Mouse (Mus musculus) right cerebral cortex, postnatal 25 days (tissue): ENCODE measurements at regions not wholly inside any gene's neighbourhood (a gene's known extent, or its start where the extent isn't known, plus 50 kb on each side); places are given as distances from the start of the nearest gene placed in this dataset.

ENCODE experiments used
- DNase-seq: peaks from one replicate; pipeline ENCODE4 v3.0.0; 2022

DNA sequence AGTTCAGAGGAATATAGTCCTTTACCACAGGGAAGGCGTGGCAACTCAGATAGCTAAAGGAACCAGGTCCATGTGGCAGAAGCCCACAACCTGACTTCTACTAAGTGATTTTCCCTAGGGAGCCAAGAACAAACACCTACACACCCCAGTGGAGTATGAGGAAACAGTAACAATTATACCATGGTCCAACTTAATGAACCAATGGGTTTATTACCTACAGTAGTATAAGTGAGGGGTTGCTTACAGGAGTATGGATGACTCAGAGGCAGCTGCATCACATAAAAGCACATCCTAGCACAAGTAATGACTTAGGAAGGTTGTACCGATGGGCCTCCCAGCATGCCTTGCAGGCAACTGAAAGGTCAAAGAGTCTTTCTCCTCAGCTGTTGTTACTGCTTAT, 98.7 kb upstream of the Cul1 start:
- no peak for DNase-seq

DNA sequence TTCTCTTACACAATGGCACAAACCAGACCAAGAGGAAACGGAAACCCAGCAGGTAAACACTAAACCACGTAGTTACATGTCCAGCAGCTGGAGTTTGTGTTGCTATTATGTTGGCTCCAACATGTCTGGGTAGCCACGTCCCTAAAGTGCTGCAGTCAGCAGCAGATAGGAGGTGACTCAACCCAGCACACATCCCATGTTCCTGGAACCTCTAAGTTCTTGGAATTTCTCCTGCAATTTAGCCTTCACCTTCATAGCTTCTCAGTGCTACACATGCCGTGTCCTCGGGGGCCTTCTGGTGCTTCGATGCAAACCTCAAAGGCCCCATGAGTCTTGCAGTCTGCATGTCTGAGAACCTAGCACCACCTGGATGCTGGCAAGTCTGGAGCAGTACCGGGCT, 97.7 kb upstream of the Cul1 start:
- DNase-seq = no peak

DNA sequence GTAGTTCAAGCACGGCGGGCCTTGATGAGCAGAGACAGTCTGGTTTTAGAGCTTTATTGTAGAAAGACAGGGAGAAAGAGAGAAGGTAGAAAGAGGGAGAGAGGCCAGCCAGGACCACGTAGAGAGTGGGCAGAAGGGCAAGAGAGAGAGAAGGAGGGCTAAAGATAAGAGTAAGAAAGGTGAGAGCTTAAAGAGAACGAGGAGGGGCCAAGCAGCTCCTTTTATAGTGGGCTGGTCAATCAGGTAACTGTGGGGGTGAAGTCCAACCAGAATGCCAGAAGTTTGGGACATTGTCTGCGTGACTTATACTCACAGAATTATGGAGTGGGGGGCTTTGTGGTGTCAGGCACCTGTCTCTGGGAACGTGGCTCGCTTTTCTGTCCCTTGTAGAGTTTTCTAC, 96.7 kb upstream of the Cul1 start:
- no peak for DNase-seq

DNA sequence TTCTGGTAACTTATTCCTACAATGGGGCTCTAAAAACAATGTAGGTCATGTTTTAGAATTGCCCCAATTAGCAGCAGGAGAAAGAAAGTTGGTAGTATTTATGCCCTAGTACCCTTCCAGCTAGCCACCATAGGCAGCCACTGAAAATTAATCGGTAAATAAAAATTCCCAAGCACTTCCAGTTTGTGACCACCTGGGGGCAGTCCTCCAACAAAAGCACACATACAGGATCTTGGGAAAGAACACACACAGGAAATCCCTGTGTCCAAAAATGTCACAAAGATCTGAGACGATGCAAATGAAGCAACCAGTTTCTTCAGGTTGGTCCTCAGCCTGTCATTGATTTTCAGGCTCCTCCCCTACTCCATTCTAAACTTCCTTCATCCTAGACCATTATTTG, 94.5 kb upstream of the Cul1 start:
- no peak for DNase-seq

DNA sequence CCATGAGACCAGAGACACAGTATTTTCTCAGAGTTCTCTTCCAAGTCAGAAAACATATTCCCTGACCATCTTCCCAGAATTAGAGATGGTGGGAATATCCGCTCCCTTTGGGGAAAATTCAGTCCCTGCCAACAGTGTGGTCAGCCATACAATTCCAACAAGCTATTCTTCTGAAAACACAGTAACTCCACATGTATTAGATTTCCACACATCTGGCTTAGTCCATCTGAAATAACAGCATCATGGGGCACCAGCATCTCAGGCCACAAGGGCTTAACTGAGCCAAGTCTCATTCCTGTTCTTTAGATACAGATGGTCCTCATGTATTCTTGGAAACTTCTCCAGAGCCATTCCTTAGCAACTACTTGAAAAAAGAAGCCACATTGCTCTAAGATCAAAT, 89.2 kb upstream of the Cul1 start:
- DNase-seq = no peak

DNA sequence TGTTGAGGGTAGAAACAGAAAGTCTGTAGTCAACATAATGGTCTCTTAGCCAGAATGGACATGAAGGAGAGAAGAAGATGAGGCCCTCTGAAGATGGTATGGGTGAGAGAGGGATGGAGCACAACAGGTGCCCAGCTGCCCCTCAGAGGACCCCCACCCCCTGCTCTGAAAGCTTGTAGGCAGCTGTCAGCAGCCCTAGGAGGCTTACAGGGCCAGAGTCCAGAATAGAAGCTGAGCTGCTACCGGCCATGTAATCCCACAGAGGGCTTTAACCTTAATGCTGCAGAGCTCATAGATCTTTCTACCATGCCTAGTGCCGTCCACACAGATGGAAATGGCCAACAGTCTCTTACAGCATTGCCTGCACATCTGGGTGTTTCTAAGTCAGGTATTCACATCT, 88.6 kb upstream of the Cul1 start:
- DNase-seq = no peak

DNA sequence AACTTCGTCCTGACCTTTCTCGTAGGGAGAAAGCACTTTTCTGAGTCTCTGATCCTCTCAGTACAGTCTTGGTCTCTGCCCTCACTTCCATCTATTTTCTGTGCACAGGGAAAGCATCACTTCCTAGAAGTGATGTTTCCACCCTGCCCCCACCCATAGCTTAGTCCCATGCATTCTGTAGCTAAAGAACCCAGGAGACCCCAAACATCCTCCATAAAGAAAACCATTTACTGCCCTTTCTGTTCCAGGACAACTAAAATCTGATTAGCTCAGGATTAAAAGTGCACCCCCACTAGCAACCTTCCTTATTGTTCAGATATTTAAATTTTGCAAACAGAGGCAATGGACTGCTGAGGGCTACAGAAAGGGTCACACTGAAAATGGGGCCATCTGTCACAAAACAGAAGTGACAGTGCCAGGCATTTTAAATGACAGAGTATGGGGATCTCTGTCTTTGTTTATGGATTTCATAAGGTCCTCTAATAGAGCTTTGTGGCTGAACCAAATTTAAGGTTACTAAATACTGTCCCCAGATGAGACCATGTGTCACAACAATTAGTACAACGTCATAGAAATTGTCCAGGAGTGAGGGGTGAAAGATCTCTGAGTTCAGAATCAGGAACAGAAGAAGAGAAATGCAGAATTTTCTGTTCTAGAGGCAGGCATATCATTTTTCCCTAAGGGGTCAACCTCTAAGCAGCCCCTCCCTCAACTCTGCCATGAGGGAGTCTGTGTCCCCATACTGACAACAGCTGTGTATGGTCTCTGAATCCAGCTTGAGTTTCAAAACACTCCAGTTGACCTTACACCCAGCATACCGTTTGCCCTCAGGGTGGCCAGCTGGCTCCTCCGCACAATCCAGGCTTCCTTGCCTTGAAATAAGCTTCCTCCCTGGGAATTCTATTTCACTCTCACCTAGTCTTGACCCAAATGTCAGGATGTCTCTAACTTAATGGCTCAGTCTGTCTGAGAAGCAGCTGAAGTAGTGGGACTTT, 87.2 kb upstream of the Cul1 start:
- DNase-seq = no peak

DNA sequence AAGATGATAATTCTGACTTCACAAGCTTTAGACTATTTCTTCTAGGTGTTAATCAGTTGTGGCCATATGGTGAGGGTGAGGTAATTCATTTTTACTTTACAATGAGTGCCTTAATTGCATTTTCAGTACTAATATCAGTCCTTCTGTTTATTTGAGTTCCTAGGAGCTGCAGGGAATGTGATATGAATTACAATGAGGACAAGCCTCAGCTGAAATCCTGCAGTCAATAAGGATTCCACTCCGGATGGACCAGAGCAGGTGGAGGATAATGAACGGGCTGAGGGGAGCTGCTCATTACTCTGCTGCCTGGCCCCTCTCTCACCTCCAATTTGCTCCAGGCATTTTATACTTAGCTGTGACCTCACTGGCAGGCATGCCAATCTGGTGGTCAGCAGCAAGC, 85.7 kb upstream of the Cul1 start:
- no peak for DNase-seq

DNA sequence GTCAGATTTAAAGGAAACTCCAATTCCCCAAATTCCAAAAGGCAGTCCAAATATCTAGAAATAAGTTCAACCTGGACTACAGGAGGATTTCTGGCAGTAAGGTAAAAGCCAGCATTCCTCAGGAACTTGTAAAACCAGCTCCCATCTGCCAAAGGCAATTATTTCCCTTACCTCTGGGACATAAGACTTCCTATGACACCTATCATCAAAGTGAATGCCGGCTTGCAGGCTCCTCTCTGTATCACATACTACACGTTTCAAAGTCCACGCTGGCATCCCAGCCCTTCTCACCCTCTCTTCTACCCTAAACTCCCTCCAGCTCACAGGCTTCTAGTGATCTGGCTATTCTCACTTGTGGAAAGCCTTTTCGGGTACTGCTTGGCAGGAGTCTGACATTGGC, 77.5 kb upstream of the Cul1 start:
- no peak for DNase-seq

DNA sequence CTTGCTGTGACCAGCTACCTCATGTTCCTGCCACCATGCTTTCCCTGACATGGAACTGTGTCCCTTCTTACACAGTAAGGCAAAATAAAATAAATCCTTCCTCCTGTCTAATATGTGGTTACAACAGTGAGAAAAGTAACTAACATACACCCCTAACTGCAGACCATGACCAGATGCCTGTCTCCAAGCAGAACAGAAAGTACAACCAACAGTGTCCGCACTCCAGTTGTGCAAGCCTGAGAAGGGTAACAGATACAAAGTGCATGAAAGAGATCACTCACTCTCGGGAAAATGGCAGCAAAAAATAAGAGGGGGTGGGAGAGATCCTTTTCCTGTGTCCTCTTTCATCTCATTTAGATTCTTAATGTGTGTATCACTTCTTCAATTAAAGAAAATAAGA, 71.7 kb upstream of the Cul1 start:
- no peak for DNase-seq

DNA sequence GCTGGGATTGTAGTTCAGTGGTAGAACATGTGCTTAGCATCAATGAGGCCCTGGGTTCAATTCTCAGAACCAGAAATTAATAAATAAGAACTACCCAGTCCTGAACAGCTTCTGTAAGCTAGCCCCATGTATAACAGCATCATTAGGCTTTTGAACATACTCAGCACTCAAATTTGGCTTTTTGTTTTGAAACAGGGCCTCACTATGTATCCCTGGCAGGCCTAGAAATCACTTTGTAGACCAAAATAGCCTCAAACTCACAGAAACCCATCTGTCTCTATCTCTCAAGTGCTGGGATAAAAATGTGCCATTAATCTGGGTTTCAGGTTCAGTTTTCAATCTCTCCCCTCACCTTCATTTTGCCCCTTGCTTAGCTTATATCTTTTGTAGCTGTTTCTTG, 66.6 kb upstream of the Cul1 start:
- DNase-seq = no peak

DNA sequence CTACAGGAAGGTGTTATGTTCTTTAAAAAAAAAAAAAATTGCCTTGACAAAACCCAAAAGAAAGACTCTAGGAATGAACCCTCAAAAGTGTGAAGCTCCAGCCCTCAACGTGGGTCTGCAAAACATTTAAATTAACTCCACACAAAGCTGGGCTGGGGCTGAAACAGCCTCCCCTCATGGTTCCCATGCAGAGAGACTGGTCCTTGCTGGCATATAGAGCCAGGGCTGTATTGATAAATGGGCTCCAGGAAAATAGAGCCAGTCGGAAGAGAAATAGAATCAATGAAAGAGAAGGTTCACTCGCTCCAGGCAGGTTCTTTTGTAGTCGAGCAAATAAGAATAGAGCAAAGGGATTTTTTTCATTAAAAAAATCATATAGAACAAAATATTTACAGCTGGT, 63.3 kb upstream of the Cul1 start:
- DNase-seq = no peak

DNA sequence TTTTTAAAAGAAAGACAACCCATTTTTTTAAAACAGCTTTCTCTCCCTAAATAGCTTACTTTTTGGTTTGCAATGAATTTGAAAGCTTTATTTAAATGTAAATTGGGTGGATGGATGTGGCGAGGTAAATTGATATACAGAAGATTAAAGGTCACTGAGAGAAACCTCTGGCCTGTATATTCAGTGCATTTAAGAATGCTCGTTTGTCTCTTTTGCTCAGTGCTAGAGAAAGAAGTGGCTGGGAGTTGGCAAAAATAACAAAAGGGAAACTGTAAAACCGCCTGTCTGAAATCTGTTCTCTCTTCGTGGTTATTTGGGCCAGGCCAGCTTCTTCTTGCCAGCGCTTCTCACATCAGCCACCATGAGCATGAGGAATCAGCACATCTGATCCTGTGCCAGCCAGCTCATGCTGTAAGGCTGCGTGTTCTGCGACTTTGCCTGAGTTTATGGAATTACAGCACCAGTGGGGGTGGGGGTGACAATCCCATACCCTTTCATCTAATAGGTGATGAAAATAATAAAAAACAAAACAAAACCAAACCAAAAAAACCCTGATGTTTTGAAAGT, 62.7 kb upstream of the Cul1 start:
- DNase-seq = peak; percentile 52

DNA sequence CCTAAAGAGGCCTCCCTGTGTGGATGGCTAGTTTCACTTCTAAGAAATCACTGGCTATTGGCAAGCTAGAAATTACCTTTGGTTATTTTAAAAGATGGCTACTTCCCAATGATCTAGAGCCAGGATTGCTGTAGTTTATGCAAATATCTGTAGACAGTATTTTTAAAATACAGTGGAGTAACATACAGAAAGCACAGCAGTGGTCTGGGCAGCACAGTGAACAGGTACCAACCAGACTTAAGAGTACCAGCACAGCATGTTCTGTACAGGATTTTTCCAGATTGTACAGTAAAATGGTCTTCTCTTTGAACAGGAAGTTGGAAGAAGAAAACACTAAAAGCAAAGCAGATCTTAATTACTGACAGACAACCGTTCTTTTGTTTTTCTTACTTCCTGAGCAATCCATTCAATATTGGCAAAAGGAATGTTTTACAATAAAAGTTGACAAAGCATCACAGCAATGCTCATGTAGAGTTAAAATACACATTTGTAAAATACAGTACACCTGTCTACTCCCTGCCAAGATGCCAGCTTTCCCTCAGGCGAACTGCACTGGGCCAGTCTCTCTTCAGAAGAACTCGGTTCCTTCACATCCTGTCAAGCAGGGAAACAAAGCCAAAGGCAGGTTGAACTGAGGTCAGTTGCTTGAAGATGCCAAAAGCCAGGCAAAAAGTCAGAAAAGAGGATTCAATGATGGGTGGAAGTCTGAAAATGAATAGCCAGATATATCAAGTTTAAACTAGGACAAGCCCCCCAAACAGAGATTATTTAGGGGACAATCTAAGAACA, 62.0 kb upstream of the Cul1 start:
- DNase-seq = no peak

DNA sequence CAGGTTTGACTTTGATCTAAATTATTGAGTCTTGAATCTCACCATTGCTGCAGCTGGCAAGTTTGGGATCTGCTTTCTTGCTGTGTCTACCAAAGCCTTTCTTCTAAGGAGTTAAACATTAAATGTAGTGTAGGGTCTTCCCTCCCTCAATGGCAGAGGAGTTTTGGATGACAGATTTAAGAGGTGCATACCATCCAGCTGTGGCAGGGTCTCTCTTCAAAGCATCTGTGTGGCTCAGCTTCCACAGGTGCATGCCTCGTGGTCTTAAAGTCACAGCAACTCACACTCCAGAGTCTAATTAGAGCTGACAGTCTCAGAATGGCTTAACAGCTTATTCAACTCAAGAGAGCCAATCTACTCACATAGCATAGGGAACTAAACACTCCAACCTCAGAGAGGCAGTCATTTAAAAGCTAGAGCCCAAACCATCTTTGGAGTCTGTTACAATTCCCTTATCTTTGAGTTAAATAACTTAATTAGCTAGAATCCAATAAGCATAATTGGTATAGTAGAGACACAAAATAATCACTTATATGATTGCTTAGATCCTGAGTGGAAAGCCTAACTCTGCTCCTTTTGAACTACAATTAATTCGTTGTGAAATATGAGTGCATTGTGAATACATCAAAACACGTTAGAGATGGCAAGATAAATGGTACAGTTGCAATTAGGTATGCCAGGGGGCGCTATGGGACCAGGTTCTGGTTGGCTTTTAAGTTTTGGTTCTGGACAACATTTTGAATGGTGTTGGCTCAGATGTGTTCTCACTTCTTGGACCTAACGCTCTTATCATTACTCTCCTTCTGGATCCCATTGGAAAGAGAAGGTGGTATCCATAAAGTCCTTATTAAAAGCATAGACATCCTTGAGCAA, 57.5 kb upstream of the Cul1 start:
- no peak for DNase-seq
